In genomic region chr13:98694773-98695314, GRCm38 (mm10) we compare ENCODE assay signal across 8 mouse cellular contexts. TPM values are rescaled to one million over a fixed set of nuclear protein-coding genes. Genes with fewer than 3 reads are reported as not detected.
A peak's percentile ranks its signal among the peaks of the same experiment; 100 is the strongest.
DNase-seq lines count a peak whose midpoint lies in the region; ATAC-seq and TF ChIP-seq lines count a peak whose summit lies in the region.

Gene Tmem171, minus strand, starts transcription at chr13:98694834.

- H3K4me1 ChIP-seq in lung, embryonic 15.5 days = peaks cover 28% of the 10 kb centered on the region

- peak within 1 kb of the TSS; percentile 57 for H3K9ac ChIP-seq in lung, embryonic 15.5 days

- ATAC-seq in granulocyte monocyte progenitor cell, adult 5-6 weeks (replicated peaks; ENCODE audit: poor library complexity, severe bottlenecking) = peak; percentile 16; the same call in 1 of the 2 replicates
- peak; percentile 47; the same call in 1 of the 2 replicates for ATAC-seq in lung, embryonic 15.5 days (ENCODE audit: borderline replicate concordance, extremely low read depth, low FRiP score, low TSS enrichment)
- ATAC-seq in activated CD4-positive, CD25-positive, alpha-beta regulatory T cell, adult 4 months = no peak

- H3K27me3 ChIP-seq in lung, embryonic 15.5 days = peaks cover 17% of the 10 kb centered on the region; the same call in 1 of the 2 replicates

- DNase-seq in left cerebral cortex, adult 2 months (ENCODE audit: extremely low spot score in 1 of 2, low spot score in 2 of 2) = no peak
- no peak for DNase-seq in left cerebral cortex, adult 8-10 months (ENCODE audit: low spot score in 2 of 2)
- DNase-seq in kidney, adult 9 months = peak; percentile 67
- no peak for DNase-seq in thymus, postnatal 14 days
- no peak for DNase-seq in thymus, postnatal 36 days

- H3K4me3 ChIP-seq in left cerebral cortex, adult 2 months = peak within 1 kb of the TSS; percentile 37
- H3K4me3 ChIP-seq in lung, embryonic 15.5 days = peak within 1 kb of the TSS; percentile 46

- 6% methylated on average over 44 of the region's 44 CpGs for WGBS in lung, embryonic 15.5 days

- no peaks in the 10 kb centered on the region for H3K9me3 ChIP-seq in lung, embryonic 15.5 days

- no peaks in the 10 kb centered on the region for H3K36me3 ChIP-seq in lung, embryonic 15.5 days

- peak within 1 kb of the TSS; percentile 65 for H3K4me2 ChIP-seq in lung, embryonic 15.5 days

- no peak within 1 kb of the TSS for H3K27ac ChIP-seq in left cerebral cortex, adult 2 months
- peak within 1 kb of the TSS; percentile 72 for H3K27ac ChIP-seq in lung, embryonic 15.5 days

- no peak for TF ChIP-seq CTCF in left cerebral cortex, adult 2 months (IDR thresholded peaks at IDR 0.05)

- intact Hi-C loops in left cerebral cortex, adult 2 months (cut with DNase I) = no loop called here

RNA-seq across cellular contexts. Expression of gene Tmem171, which starts in this region (rescaled TPM):
- under 1 TPM in 1 of 2 experiments, not detected in 1; 0.30 TPM for total RNA-seq in left cerebral cortex, adult 2 months (2021)
- 1 to 10 TPM in 1 of 4 experiments, under 1 TPM in 3; 0.33 to 1.4 (median 0.61) TPM for total RNA-seq in left cerebral cortex, adult 8-10 months (2022)
- not detected in 2 replicates for total RNA-seq in granulocyte monocyte progenitor cell, adult 5-6 weeks (2014; fragmentation: Nextera tagmentation)
- not detected in 2 replicates for total RNA-seq in granulocyte monocyte progenitor cell, adult 5-6 weeks (2017)
- polyA plus RNA-seq in lung, embryonic 15.5 days (2015; fragmentation: Nextera tagmentation; extraction: Ambion mirVana) = 18.8 and 19.5 TPM in 2 replicates
- under 1 TPM in 1 of 2 experiments, not detected in 1; 0.38 TPM for polyA plus RNA-seq in activated CD4-positive, CD25-positive, alpha-beta regulatory T cell, adult 4 months (2017; shearing (Covaris generic))

Comparison
In these comparisons a context has a peak if more than half of its experiments do, and no peak if none do; other contexts are left out.
1. RNA of gene Tmem171 (polyA plus RNA-seq): 18.8 to 19.5 TPM in lung, embryonic 15.5 days; 0.38 TPM in activated CD4-positive, CD25-positive, alpha-beta regulatory T cell, adult 4 months; every median in the first group is over 10 times any median in the second.
2. Peak in ATAC-seq in granulocyte monocyte progenitor cell, adult 5-6 weeks; RNA of the gene not detected or under 1 TPM.